Mouse (Mus musculus): Measurements from ENCODE around the gene Col2a1. TPM values are rescaled to one million over a fixed set of nuclear protein-coding genes. Genes with fewer than 3 reads are reported as not detected.

Col2a1 gene
- polyA plus RNA-seq, 1 experiment from 2014 or later, result 14.8 TPM

GRCm38 (mm10) chr15:97999546-97999945, 4.9 kb downstream of the Col2a1 start:
- peaks cover 52% of the 10 kb centered on the region for H3K27me3 ChIP-seq (ENCODE audit: insufficient read depth, low read length)
- DNase-seq (ENCODE audit: low spot score) (no peak), ATAC-seq (replicated peaks; ENCODE audit: low FRiP score, low read depth) (no peak)
- no peak overlapping the region for H3K4me3 ChIP-seq (replicated peaks; ENCODE audit: low read depth, low read length)
- H3K9ac ChIP-seq (ENCODE audit: low read depth, low read length), result no peak overlapping the region
- TF ChIP-seq CTCF (IDR thresholded peaks at IDR 0.05; ENCODE audit: low read depth), result no peak
- peaks cover 31% of the 10 kb centered on the region for H3K4me1 ChIP-seq (replicated peaks; ENCODE audit: insufficient read depth, low read length)
- H3K27ac ChIP-seq, result no peak overlapping the region
- no peak overlapping the region for H3K4me2 ChIP-seq (ENCODE audit: low read length)
- no peaks in the 10 kb centered on the region for H3K9me3 ChIP-seq (replicated peaks; ENCODE audit: low read length)
- WGBS, result 18% methylated on average over 13 of the region's 13 CpGs
- no peaks in the 10 kb centered on the region for H3K36me3 ChIP-seq (ENCODE audit: insufficient read depth, low read length)

- no peaks in the 10 kb centered on the region for H3K9me3 ChIP-seq (replicated peaks; ENCODE audit: low read length)
- DNase-seq (ENCODE audit: low spot score), result peak; percentile 25
- no peak for TF ChIP-seq CTCF (IDR thresholded peaks at IDR 0.05; ENCODE audit: low read depth)
- 60% methylated on average over 13 of the region's 13 CpGs for WGBS
- no peak overlapping the region for H3K4me3 ChIP-seq (replicated peaks; ENCODE audit: low read depth, low read length)
- H3K36me3 ChIP-seq (ENCODE audit: insufficient read depth, low read length), result no peaks in the 10 kb centered on the region
- no peak for ATAC-seq (replicated peaks; ENCODE audit: low FRiP score, low read depth)
- no peak overlapping the region for H3K27ac ChIP-seq
- H3K4me2 ChIP-seq (ENCODE audit: low read length), result no peak overlapping the region
- H3K9ac ChIP-seq (ENCODE audit: low read depth, low read length), result no peak overlapping the region
- peaks cover 23% of the 10 kb centered on the region for H3K4me1 ChIP-seq (replicated peaks; ENCODE audit: insufficient read depth, low read length)
- H3K27me3 ChIP-seq (ENCODE audit: insufficient read depth, low read length), result peaks cover 27% of the 10 kb centered on the region
These were observed 7.7 kb downstream of the Col2a1 start for GRCm38 (mm10) chr15:97996716-97997256.

GRCm38 (mm10) chr15:97992712-97993286, 11.7 kb downstream of the Col2a1 start:
- TF ChIP-seq CTCF (IDR thresholded peaks at IDR 0.05; ENCODE audit: low read depth), result no peak
- H3K36me3 ChIP-seq (ENCODE audit: insufficient read depth, low read length), result no peaks in the 10 kb centered on the region
- H3K4me2 ChIP-seq (ENCODE audit: low read length), result peak overlapping the region; percentile 40; the same call in 1 of the 2 replicates
- no peaks in the 10 kb centered on the region for H3K27me3 ChIP-seq (ENCODE audit: insufficient read depth, low read length)
- ATAC-seq (replicated peaks; ENCODE audit: low FRiP score, low read depth), result peak; percentile 92
- H3K9ac ChIP-seq (ENCODE audit: low read depth, low read length), result peak overlapping the region; percentile 9
- 11% methylated on average over 18 of the region's 18 CpGs for WGBS
- H3K4me1 ChIP-seq (replicated peaks; ENCODE audit: insufficient read depth, low read length), result peaks cover 23% of the 10 kb centered on the region
- no peak overlapping the region for H3K4me3 ChIP-seq (replicated peaks; ENCODE audit: low read depth, low read length)
- H3K27ac ChIP-seq, result peak overlapping the region; percentile 54; the same call in 1 of the 2 replicates
- H3K9me3 ChIP-seq (replicated peaks; ENCODE audit: low read length), result no peaks in the 10 kb centered on the region
- DNase-seq (ENCODE audit: low spot score), result peak; percentile 97

GRCm38 (mm10) chr15:97992027-97992711, 12.3 kb downstream of the Col2a1 start:
- peak; percentile 68 for DNase-seq (ENCODE audit: low spot score)
- H3K27me3 ChIP-seq (ENCODE audit: insufficient read depth, low read length), result no peaks in the 10 kb centered on the region
- WGBS, result 57% methylated on average over 13 of the region's 13 CpGs
- TF ChIP-seq CTCF (IDR thresholded peaks at IDR 0.05; ENCODE audit: low read depth), result peak; percentile 57; the same call in 1 of the 2 replicates
- no peaks in the 10 kb centered on the region for H3K36me3 ChIP-seq (ENCODE audit: insufficient read depth, low read length)
- peaks cover 23% of the 10 kb centered on the region for H3K4me1 ChIP-seq (replicated peaks; ENCODE audit: insufficient read depth, low read length)
- no peak overlapping the region for H3K4me3 ChIP-seq (replicated peaks; ENCODE audit: low read depth, low read length)
- H3K9me3 ChIP-seq (replicated peaks; ENCODE audit: low read length), result no peaks in the 10 kb centered on the region
- no peak for ATAC-seq (replicated peaks; ENCODE audit: low FRiP score, low read depth)
- H3K4me2 ChIP-seq (ENCODE audit: low read length), result no peak overlapping the region
- peak overlapping the region; percentile 9 for H3K9ac ChIP-seq (ENCODE audit: low read depth, low read length)
- H3K27ac ChIP-seq, result peak overlapping the region; percentile 54; the same call in 1 of the 2 replicates

- DNase-seq (ENCODE audit: low spot score), result peak; percentile 7
- no peak for ATAC-seq (replicated peaks; ENCODE audit: low FRiP score, low read depth)
- H3K27ac ChIP-seq, result no peak overlapping the region; the same call in 1 of the 2 replicates
- H3K9me3 ChIP-seq (replicated peaks; ENCODE audit: low read length), result no peaks in the 10 kb centered on the region
- H3K4me2 ChIP-seq (ENCODE audit: low read length), result no peak overlapping the region
- H3K9ac ChIP-seq (ENCODE audit: low read depth, low read length), result no peak overlapping the region
- no peak overlapping the region for H3K4me3 ChIP-seq (replicated peaks; ENCODE audit: low read depth, low read length)
- no peaks in the 10 kb centered on the region for H3K27me3 ChIP-seq (ENCODE audit: insufficient read depth, low read length)
- no peak for TF ChIP-seq CTCF (IDR thresholded peaks at IDR 0.05; ENCODE audit: low read depth)
- no peaks in the 10 kb centered on the region for H3K36me3 ChIP-seq (ENCODE audit: insufficient read depth, low read length)
- peaks cover 23% of the 10 kb centered on the region for H3K4me1 ChIP-seq (replicated peaks; ENCODE audit: insufficient read depth, low read length)
- 31% methylated on average over 12 of the region's 12 CpGs for WGBS
These were observed 13.1 kb downstream of the Col2a1 start for GRCm38 (mm10) chr15:97991285-97991895.

- Histone ChIP-seq H3K9me3 (replicated peaks; ENCODE audit: low read length) (no peaks in the 10 kb centered on the region), H3K4me3 (replicated peaks; ENCODE audit: low read depth, low read length) (no peak overlapping the region), H3K9ac (ENCODE audit: low read depth, low read length) (no peak overlapping the region), H3K4me1 (replicated peaks; ENCODE audit: insufficient read depth, low read length) (peaks cover 23% of the 10 kb centered on the region), H3K27ac (no peak overlapping the region), H3K36me3 (ENCODE audit: insufficient read depth, low read length) (no peaks in the 10 kb centered on the region), H3K4me2 (ENCODE audit: low read length) (no peak overlapping the region), H3K27me3 (ENCODE audit: insufficient read depth, low read length) (no peaks in the 10 kb centered on the region)
- 20% methylated on average over 4 of the region's 4 CpGs for WGBS
- DNase-seq (ENCODE audit: low spot score) (no peak), ATAC-seq (replicated peaks; ENCODE audit: low FRiP score, low read depth) (no peak)
- TF ChIP-seq CTCF (IDR thresholded peaks at IDR 0.05; ENCODE audit: low read depth), result no peak
These were observed 13.8 kb downstream of the Col2a1 start for GRCm38 (mm10) chr15:97990721-97991120.

All from kidney, postnatal 0 days (tissue).